Mouse (Mus musculus): Measurements from ENCODE around the gene Cdk20. TPM values are rescaled to one million over a fixed set of nuclear protein-coding genes. Genes with fewer than 3 reads are reported as not detected.

Cdk20 gene
- polyA plus RNA-seq, 1 experiment from 2014 or later: 21.9 TPM

Other genes starting within 250 kb of the Cdk20 start
- gene Cdc14b, start 157.0 kb upstream of the Cdk20 start, polyA plus RNA-seq (2014; fragmentation: Nextera tagmentation; extraction: Ambion mirVana): 3.5 and 4.0 TPM in 2 replicates
- 11.8 and 15.0 TPM in 2 replicates for gene Aaed1, start 119.6 kb upstream of the Cdk20 start, polyA plus RNA-seq (2014; fragmentation: Nextera tagmentation; extraction: Ambion mirVana)
- 133 and 173 TPM in 2 replicates for gene Ctsl, start 61.4 kb upstream of the Cdk20 start, polyA plus RNA-seq (2014; fragmentation: Nextera tagmentation; extraction: Ambion mirVana)
- gene Fam240b, start 65.5 kb downstream of the Cdk20 start, polyA plus RNA-seq (2014; fragmentation: Nextera tagmentation; extraction: Ambion mirVana): 0.31 TPM in 1 of 2 replicates, not detected in the other

Data from neural tube, embryonic 14.5 days (tissue).